Mouse (Mus musculus) liver, adult 2 months (tissue): ENCODE data around the gene Asb13. TPM values are rescaled to one million over a fixed set of nuclear protein-coding genes. Genes with fewer than 3 reads are reported as not detected.
A peak's percentile ranks its signal among the peaks of the same experiment; 100 is the strongest.

Experiments used
- DNase-seq: peaks from one replicate; pipeline ENCODE4 v3.0.0-alpha.2; 2011; ENCODE audit warnings: low read depth, low spot score; ENCODE audit errors: extremely low read depth
- H3K27ac ChIP-seq: fragments of 200-500 bp; replicated peaks from 2 replicates; pipeline ENCODE4 v1.5.1; 2012; ENCODE audit warnings: low read depth, mild to moderate bottlenecking, control low read depth, inconsistent platforms, low read length; ENCODE audit not compliant: insufficient read depth
- H3K27me3 ChIP-seq: fragments of 200-500 bp; 2 replicates; pipeline ENCODE4 v1.6.1; 2012; ENCODE audit warnings: mild to moderate bottlenecking, moderate library complexity, low read length, inconsistent platforms; ENCODE audit not compliant: control insufficient read depth, insufficient read depth
- H3K36me3 ChIP-seq: fragments of 200-500 bp; 2 replicates; pipeline ENCODE4 v1.6.1; 2012; ENCODE audit warnings: low read length, inconsistent platforms; ENCODE audit not compliant: control insufficient read depth, insufficient read depth
- H3K4me1 ChIP-seq: fragments of 200-500 bp; 2 replicates; pipeline ENCODE4 v1.6.1; 2011; ENCODE audit warnings: low read length; ENCODE audit not compliant: control insufficient read depth, insufficient read depth
- H3K4me3 ChIP-seq: fragments of 200-500 bp; 2 replicates; pipeline ENCODE4 v1.5.1; 2011; ENCODE audit warnings: low read depth, mild to moderate bottlenecking, control low read depth, low read length, moderate library complexity; ENCODE audit not compliant: insufficient read depth
- H3K79me2 ChIP-seq: fragments of 200-500 bp; 2 replicates; pipeline ENCODE4 v1.6.1; 2012; ENCODE audit warnings: inconsistent platforms, mild to moderate bottlenecking, low read length, moderate library complexity; ENCODE audit not compliant: control insufficient read depth, insufficient read depth
- H3K9ac ChIP-seq: fragments of 200-500 bp; 2 replicates; pipeline ENCODE4 v1.6.1; 2012; ENCODE audit warnings: low read depth, mild to moderate bottlenecking, control low read depth, inconsistent platforms, low read length
- CTCF ChIP-seq: fragments of 200-500 bp; IDR thresholded peaks from 2 replicates; pipeline ENCODE4 v1.5.1; 2011; ENCODE audit warnings: low read depth, low read length, control low read depth
- POLR2A ChIP-seq: fragments of 200-500 bp; IDR thresholded peaks from 2 replicates; pipeline ENCODE4 v1.6.1; 2011; ENCODE audit warnings: low read length, control low read depth; ENCODE audit not compliant: insufficient read depth; ENCODE audit errors: extremely low read depth
- WGBS: fragments of 180-500 bp; shearing (Covaris S2); methylation state at CpG from one replicate; pipeline ENCODE4 v1.1.7; 2018; 5-methylcytosine and 5-hydroxymethylcytosine counted together
- polyA plus RNA-seq: library from polyadenylated mRNA; depleted of rRNA; stranded (reverse); fragments of >200 nt; gene quantifications from 2 replicates; pipeline ENCODE4 v1.2.3, GENCODE M21; 2012
- total RNA-seq: library from RNA; depleted of rRNA; stranded (reverse); fragments of >200 nt; gene quantifications from 2 replicates; pipeline ENCODE4 v1.2.3, GENCODE M21; 2014

Gene Asb13
- total and polyA plus RNA-seq, 2 experiments: 14.7 to 34.9 TPM

DNA sequence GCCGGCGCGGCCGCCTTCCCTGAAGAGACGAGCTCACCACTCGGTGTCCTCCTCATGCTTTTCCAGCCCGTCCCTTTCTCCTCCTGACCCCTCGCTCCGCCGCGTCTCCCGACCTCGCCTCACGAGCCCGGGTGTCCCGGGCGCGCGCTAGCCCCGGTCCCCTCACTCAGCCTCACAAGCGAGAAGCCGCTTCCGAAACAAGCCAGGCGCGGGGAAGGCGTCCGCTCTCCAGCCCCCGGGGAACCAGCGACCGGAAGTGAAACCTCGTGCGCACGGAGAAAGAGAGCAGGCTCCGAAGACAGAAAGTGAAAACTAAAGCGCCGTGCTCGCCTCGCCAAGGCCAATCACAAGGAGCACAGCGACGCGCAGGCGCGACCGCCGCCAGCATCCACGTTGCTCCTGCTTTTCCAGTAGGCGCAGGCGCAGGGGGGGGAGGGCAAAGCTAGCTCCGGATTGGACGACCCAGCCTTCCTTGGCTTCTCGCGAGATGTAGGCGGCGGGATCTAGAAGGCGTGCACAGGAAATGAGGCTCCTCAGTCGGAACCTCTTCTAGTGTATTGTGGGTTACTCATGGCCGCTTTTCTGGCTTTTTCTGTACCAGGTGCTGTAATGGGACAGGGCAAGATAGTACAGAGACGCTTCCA is 22.9 kb upstream of the Asb13 start, which contains the start of gene Fam208b:
TSS of gene Fam208b (minus strand) at position 314 of the 644 bp plus-strand sequence.
- DNase-seq: peak; percentile 91
- peak within 1 kb of the TSS; percentile 59 for H3K27ac ChIP-seq
- TF ChIP-seq CTCF (no peak), POLR2A (0 out of 2 replicates have a peak, but pooled peaks have one; percentile 49)
- peaks cover 6% of the 10 kb centered on the region; the same call in 1 of the 2 replicates for H3K79me2 ChIP-seq
- H3K36me3 ChIP-seq: no peaks in the 10 kb centered on the region
- H3K9ac ChIP-seq: peak within 1 kb of the TSS; percentile 88
- H3K4me3 ChIP-seq: peak within 1 kb of the TSS; percentile 96
- no peaks in the 10 kb centered on the region for H3K27me3 ChIP-seq
- peaks cover 2% of the 10 kb centered on the region; the same call in 1 of the 2 replicates for H3K4me1 ChIP-seq
- WGBS: under 1% methylated on average over 58 of the region's 58 CpGs

DNA sequence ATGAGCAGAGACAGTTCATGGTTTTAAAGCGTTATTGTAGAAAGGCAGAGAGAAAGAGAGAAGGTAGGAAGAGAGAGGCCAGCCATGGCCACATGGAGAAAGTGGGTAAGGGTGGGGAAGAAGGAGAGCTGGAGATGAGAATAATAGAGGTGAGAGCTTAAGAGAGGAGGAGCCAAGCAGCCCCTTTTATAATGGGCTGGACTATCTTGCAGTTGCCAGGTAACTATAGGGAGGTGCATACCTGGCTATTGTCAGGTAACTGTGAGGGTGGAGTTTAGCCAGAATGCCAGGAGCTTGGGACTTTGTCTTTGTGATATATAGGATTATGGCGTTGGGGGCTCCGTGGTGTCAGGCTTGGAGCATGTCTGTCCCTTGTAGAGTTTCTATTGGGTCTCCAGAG is 6.7 kb upstream of the Asb13 start:
- 68% methylated on average over 3 of the region's 3 CpGs for WGBS

DNA sequence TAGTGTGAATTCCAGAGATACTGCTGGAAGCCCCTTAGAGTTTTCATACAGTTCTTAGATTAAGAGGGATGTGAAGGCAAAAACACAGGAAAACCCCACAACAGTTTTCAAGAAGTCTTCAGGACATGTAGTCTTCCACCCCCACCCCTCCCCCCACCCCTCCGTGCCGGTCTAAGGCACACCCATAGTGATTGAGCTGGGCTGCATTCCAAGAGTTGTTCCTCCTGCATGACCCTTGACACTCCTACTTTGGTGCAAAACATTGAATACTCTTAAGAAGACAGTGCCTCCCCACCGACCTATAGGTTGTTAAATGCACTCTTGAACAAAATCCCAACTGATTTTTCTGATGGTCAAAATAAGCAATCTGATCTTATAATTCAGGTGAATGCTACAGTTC is 5.7 kb upstream of the Asb13 start:
- TF ChIP-seq CTCF: no peak
- 15% methylated on average over 3 of the region's 3 CpGs for whole genome bisulfite sequencing
- Histone ChIP-seq H3K9ac (no peak overlapping the region), H3K4me1 (no peaks in the 10 kb centered on the region), H3K36me3 (no peaks in the 10 kb centered on the region), H3K4me3 (no peak overlapping the region), H3K27ac (no peak overlapping the region), H3K27me3 (no peaks in the 10 kb centered on the region), H3K79me2 (no peaks in the 10 kb centered on the region)
- DNase-seq: peak; percentile 39

More for the DNA sequence above, 6.7 kb upstream of the Asb13 start:
- TF ChIP-seq POLR2A (no peak), CTCF (no peak)
- Histone ChIP-seq H3K79me2 (no peaks in the 10 kb centered on the region), H3K36me3 (no peaks in the 10 kb centered on the region), H3K4me3 (no peak overlapping the region), H3K4me1 (no peaks in the 10 kb centered on the region), H3K27ac (no peak overlapping the region), H3K27me3 (no peaks in the 10 kb centered on the region), H3K9ac (no peak overlapping the region)
- no peak for DNase-seq

GRCm38 (mm10) chr13:3632551-3632950 is 1.3 kb upstream of the Asb13 start:
- no peaks in the 10 kb centered on the region for H3K27me3 ChIP-seq
- no peak overlapping the region for H3K27ac ChIP-seq
- H3K79me2 ChIP-seq: peaks cover 2% of the 10 kb centered on the region; the same call in 1 of the 2 replicates
- no peak for DNase-seq
- no peak overlapping the region for H3K4me3 ChIP-seq
- TF ChIP-seq POLR2A (no peak), CTCF (no peak)
- H3K9ac ChIP-seq: no peak overlapping the region
- WGBS: 91% methylated on average over 9 of the region's 9 CpGs
- no peaks in the 10 kb centered on the region for H3K36me3 ChIP-seq
- H3K4me1 ChIP-seq: peaks cover 6% of the 10 kb centered on the region

- Histone ChIP-seq H3K36me3 (no peaks in the 10 kb centered on the region), H3K4me3 (no peak overlapping the region), H3K4me1 (peaks cover 6% of the 10 kb centered on the region), H3K27ac (no peak overlapping the region), H3K79me2 (peaks cover 5% of the 10 kb centered on the region; the same call in 1 of the 2 replicates), H3K9ac (no peak overlapping the region), H3K27me3 (no peaks in the 10 kb centered on the region)
- TF ChIP-seq CTCF (no peak), POLR2A (no peak)
- no peak for DNase-seq
- WGBS: 39% methylated on average over 6 of the region's 6 CpGs
Measured at GRCm38 (mm10) chr13:3633131-3633530, 701 bp upstream of the Asb13 start.

DNA sequence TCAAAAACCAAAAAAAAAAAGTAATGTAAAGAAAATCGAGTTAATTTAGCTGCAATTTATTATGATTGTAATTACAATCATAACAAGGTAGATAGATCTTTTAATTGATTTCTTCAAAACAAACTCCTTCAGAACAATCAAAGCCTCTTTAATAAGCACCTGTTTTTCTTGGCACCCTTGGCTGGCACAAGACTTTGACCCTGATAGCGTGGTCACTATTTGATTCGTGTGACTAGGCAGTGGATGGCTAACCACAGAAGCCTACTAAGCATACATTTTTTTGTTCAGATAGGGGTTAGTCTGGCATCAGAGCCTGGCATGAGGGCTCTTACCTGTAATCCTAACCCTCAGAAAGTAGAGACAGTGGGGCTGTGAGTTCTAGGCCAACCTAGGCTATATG is 1.2 kb downstream of the Asb13 start:
- H3K36me3 ChIP-seq: no peaks in the 10 kb centered on the region
- H3K27ac ChIP-seq: peak overlapping the region; percentile 61
- H3K4me1 ChIP-seq: peaks cover 6% of the 10 kb centered on the region
- DNase-seq: peak; percentile 80
- 38% methylated on average over 3 of the region's 3 CpGs for WGBS
- H3K79me2 ChIP-seq: peaks cover 12% of the 10 kb centered on the region; the same call in 1 of the 2 replicates
- H3K9ac ChIP-seq: peak overlapping the region; percentile 42; the same call in 1 of the 2 replicates
- no peak overlapping the region for H3K4me3 ChIP-seq
- TF ChIP-seq CTCF (no peak), POLR2A (no peak)
- no peaks in the 10 kb centered on the region for H3K27me3 ChIP-seq
